Mouse (Mus musculus) left cerebral cortex, postnatal 36 days (tissue): ENCODE measurements around the gene Nxn. TPM values are rescaled to one million over a fixed set of nuclear protein-coding genes. Genes with fewer than 3 reads are reported as not detected.

Source experiments
- DNase-seq, 2 experiments: peaks; one replicate each; pipeline ENCODE4 v3.0.0; 2021 to 2022; ENCODE audit warnings: low spot score in 2 of 2, mixed read lengths in 1 of 2
- intact Hi-C: fragments of 180-260 bp; cut with DNase I; formaldehyde crosslinking; loops from one replicate; pipeline ENCODE4 v1.15.1; 2025
- total RNA-seq, 2 experiments: library from RNA; stranded (reverse); gene quantifications; 2 replicates each; pipeline ENCODE4 v1.2.3; 2021

The Nxn gene
- total RNA-seq, 2 experiments from 2014 or later: 11.0 to 11.6 TPM

DNA sequence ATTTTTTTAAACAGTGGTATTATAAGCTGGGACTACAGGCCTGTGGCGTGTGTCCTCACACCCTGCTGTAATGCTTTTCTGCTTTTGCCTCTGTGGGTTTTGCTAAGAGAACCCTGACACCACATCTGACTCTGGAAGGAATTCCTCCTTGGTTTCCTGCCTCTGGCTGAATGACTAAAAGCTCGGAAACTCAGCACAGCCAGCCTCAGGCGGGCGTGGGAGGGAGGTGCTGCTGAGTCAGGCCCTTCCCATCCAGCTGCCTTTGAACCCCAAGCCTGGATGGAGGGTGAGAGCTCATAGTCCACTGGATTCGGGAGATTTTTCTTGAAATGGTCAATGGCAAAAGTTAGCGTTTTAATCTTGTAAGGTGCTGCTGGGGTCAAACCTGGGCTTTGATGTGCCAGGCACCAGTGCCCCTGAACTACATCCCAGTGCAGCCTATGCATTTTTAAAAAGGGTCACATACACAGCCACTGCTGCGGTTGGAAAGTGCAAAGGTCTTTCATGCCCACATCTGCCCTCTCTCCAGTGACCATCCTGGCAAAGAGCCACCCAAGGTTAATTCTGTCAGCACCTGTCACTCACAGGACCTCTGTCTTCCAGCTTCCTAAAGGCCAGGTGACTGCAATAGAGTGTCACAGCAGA, 113.4 kb downstream of the Nxn start:
- no peak for DNase-seq
- intact Hi-C loops: no loop called here

DNA sequence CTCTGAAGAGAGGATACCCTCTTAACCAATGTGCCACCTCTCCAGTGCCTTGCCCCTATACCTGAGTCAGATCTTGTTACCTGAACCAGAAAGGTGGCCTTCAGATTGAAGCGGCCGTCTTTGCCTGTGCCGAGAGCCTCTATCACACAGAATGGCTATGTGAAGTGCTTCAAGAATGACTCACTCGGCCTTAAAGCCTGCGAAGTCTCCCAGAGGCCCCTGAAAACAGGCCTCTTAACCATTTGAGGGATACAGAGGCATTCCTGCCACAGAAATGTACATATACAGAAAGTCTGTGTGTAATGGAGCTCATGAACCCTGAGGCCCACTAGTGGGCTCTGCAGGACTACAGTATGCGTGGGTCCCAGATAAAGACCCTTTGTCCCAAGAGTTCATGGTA, 115.1 kb downstream of the Nxn start:
- intact Hi-C loops: no loop called here
- DNase-seq: no peak

DNA sequence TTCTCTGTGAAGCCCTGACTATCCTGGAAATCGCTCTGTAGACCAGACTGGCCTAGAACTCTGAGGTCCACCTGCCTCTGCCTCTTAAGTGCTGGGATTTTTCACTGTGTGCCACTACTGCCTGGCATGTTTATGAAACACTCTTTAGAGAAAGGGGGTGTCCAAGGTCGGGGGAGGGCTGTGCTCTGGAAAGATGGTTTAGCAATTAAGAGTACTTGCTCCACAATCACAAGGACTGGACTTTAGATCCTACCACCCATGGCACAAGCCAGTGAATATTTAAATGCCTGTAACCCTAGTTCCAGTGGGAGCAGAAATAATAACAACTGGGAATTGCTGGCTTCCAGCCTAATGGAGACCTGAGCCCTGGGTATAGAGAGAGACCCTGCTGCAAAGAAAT, 119.0 kb downstream of the Nxn start:
- intact Hi-C loops: no loop called here

DNA sequence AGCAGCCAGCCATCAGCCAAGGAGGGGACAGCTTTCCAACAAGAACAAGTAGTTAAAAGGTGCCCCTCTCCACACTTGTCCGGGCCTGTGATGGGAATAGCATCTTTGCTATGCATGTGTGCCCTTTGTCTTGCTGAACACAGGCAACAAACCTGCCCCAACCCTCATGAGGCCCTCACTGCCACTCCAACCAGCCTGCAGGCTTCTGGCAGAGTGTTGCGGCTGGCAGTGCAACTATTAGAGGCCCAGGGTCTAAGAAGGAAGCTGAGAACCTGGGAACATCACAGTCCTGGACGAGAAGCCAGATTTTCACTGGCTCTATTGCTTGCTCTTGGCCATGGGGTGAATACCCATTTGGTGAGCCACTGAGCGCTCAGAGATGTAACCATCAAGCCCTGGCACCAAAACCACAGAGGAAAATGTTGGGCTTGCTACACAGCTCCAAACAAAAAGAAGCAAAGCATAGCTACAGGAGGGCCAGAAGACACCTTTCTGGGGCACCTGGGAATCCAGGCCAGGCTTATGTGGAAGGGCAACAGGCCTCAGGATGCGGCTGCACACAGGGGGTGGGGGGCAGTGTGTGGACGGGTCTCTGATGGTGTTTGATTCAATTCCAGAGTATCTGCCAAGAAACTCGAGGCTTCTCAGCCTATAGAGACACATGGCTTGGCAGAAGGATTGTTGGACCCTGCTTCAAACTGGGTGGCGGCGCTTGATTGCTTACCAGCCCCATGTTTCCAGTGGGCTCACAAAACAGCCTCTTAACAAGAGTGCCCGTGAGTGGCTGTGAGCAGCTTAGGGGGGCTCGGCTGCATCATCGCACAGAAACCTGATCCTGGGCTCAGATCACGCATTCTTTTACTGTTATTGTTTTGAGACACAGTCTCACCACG, 119.7 kb downstream of the Nxn start:
- intact Hi-C loops: no loop called here
- DNase-seq: no peak

More for the DNA sequence above, 119.0 kb downstream of the Nxn start:
- no peak for DNase-seq

DNA sequence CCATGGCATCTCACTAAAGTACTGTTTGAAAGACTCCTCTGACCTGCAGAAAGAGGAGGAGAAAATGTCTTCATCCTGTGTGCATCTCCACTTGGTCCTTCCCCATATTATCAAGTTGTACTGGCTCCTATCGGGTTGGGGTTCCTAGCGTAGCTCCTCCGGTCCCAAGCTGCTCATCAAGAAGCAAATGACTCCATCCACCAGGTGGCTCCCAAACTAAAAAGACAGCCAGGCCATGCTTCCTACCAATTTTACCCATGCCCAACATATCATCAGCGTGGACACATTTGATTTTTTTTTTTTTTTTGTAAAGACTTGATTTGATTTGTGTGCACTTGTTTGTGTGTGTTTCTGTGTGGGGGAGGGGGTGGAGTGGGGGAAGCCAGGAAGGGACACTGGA, 126.5 kb downstream of the Nxn start:
- intact Hi-C loops: loop anchor here (5.0 kb wide), 2 partner anchors 45 to 125 kb away; partner anchors contain the start of gene Nxn
- DNase-seq: no peak

DNA sequence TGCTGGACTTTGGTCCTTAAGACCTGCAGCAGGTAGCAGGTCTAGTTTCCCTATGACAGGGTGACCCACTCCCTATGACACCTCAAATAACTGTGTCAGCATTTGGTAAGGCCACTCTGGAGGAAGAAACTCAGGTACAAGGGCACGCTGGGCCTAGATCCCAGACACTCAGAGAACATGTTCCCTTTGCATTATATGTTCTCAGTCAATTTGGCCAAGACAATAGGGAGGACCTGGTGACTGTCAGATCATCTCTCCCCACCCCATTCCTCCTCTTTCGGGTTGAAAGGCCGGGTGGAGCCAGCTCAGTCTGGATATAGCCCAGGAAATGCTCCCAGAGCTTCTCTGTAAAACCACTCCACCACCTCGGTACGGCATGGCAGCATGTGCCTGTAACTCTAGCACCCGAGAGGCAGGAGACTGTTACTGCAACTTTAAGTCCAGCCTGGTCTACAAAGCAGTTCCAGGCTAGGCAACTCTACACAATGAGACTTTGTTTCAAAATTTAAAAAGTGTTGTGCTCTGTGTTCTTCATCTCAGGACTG, 130.3 kb downstream of the Nxn start:
- intact Hi-C loops: no loop called here

DNA sequence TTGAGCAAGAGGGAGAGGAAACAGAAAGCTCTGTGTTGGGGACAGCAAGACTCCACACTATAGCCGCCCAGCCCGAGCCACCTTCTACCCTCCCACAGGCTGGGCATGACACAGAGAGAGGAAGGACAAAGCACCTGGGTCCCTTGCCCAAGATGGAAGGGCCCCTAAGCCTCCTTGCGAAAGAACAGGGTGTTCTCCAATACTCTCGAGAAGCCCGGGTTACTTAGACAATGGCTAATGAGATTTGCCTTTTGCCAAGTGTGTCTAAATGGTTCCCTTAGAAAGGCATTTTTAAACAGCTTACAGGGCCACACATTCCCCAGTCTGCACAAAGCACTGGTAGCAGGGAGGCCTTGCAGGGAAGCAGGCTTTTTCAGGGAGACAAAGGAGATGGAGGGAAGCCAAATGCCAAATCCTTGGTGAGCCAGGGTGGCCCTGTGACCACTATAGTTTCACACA, 130.9 kb downstream of the Nxn start:
- no peak for DNase-seq
- intact Hi-C loops: no loop called here

More for the DNA sequence above, 130.3 kb downstream of the Nxn start:
- DNase-seq: no peak

DNA sequence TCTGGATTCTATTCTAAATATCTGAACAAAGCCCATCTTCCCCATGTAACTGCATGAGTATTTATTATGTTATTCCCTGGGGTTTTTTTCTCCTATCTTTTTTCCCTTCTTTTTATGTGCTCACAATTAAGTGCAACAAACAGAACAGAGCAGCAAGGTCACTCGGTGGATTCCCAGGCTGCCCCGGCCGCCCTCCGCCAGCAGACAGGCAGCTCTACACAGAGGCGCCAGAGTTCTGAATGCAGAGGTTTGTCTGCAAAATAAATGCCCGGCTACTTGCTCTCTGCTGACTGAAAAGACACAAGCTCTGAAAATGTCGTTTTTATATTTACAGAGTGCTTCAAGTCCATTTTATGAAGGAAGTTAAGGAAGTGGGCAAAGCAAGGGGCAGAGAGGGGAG, 131.4 kb downstream of the Nxn start:
- intact Hi-C loops: no loop called here
- DNase-seq: no peak

DNA sequence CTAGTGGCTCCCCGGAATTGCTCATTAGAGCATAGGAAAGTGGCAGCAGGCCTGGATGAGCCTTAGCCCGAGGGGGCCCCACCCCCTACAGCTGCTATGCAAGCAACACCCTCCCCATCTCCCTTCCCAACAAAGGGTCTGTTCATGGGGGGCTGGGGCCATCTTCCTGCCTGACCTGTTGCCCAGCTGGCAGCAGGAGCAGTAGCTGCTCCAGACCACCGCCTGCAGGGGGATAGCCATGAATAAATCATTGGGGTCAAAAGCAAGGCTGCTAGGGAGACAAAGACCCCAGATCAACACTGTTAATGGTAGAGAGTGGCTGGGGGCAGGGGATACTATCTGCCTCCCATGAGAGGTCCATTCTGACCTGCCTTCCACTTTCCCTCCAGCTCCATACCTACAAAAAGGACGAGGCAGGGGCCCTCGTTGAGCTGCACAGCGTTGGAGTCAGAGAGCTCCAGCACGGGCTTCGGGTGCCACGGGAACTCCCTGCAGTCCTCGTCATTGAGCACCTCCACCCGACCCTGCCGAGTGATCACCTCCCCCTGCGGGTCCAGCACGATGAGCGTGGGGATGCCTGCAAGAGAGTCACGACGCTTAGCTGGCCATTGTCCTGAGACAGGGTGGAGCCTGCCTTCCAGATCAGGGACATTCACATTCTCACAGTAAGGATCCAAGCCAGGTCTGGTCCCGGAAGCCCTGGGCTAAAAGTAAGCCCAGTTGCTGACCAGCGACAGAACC, 136.2 kb downstream of the Nxn start:
- intact Hi-C loops: no loop called here
- no peak for DNase-seq

DNA sequence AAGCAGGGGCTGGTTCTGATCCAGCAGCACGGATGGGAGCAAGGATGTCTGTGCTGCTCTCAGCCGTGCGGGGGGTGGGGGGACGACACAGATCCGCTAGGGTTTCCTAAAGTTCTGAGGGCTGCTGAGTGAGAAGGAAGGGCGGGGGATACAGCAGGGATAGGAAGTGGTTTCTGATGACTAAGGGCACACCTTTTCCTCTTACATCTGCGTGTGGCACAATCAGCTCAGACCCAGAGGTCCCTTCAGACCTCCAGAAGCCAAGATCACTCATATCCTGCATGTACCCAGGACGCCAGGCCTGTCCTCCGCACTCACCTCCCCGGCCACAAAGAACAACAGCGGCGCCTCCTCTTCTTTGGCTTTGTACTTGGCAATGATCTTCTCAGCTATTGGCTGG, 137.7 kb downstream of the Nxn start:
- DNase-seq: no peak
- intact Hi-C loops: no loop called here

DNA sequence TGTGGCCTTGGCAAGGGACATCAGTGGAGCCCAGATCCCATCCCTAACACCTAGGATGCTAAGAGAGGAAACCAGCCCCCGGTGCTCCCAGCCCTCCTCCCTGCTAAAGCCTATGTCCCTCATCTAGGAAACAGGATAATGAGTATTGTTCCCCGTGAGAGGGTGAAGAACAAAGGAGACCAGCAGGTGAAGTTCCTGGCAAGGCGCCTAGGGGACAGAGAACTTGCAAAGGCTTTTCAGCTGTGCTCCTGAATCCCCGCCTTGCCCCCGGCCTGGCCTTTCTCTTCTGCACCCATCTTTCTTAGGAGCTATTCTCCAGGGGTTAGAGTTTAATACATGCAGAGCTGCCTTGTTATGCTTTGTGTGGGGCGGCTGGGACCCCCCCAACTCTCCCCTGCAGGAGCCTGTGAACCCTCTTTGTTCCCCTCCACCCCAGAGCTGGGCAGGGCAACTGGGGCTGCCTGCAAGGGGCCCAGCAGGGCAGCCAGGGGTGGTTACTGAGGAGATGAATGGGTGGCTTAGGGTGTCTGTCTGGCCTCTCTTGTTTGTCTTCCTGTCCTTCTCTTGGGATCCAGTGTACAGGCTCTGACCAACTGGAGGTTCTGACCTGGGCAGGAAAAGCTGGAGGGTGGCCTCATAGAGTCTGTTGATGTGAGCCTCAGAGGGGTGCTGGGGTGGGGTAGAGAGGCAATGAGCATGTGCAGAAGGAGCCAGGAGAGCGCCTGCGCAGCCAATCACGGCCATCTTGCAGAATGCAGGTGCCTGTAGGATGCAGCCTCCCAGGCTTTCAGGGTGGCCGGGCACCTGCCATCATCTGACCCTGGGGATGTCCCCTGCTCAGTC, 138.5 kb downstream of the Nxn start:
- no peak for DNase-seq
- intact Hi-C loops: no loop called here

DNA sequence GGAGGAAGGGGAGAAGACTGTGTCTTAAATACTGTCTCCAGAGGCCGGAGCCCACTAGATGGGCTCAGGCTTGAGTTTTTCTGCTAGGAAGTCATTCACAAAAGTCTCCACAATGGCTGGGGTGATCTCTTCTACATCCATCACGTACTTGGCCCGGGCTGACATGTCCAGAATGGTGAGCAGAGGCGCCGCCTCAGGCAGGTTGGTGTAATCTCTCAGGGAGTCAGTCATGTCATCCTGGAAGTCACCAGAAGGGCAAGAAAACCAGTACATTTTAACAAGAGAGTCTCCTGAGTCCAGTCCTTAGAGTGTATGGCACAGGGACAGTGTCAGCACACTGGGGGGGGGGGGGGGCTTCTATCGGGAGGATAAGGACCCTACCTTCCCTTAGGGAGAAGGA, 140.4 kb downstream of the Nxn start:
- intact Hi-C loops: no loop called here
- DNase-seq: no peak

DNA sequence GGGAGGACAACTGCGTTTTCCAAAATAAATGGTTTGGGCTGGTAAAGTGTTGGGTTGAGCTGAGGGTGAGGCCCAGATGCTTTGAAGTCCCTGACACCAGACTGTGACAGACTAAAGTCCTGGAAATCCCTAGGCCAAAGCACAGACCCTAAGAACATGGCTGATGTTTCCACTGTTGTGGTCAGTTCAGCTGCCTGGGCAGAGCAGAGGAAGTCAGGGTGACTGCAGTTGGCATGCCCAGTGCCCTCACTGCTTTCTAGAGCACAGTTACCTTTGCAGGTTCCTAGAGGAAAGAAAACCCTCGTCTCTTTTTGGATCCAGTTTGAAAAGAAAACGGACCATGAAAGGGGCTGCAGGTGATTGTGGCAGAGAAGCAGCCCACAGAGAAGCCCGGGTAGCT, 141.6 kb downstream of the Nxn start:
- no peak for DNase-seq
- intact Hi-C loops: no loop called here

DNA sequence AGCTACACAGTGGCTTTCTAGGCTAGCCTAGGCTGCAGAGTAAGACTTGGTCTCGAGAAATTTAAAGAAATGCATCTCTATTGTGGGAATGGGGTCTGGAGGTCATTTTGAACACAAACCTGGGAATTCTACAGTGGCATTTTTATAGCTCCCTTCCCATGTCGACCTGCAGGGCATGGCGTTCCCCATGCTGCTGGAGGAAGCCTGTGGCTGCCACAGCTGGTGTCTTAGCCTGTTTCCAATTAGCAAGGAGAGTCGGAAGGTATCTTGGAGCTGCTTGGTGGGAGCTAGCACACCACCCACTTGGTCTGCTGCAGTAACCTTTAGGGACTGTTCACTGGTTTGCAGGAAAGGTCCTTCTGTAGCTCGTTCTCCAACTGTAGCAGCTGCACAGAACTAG, 142.8 kb downstream of the Nxn start:
- intact Hi-C loops: no loop called here
- no peak for DNase-seq

DNA sequence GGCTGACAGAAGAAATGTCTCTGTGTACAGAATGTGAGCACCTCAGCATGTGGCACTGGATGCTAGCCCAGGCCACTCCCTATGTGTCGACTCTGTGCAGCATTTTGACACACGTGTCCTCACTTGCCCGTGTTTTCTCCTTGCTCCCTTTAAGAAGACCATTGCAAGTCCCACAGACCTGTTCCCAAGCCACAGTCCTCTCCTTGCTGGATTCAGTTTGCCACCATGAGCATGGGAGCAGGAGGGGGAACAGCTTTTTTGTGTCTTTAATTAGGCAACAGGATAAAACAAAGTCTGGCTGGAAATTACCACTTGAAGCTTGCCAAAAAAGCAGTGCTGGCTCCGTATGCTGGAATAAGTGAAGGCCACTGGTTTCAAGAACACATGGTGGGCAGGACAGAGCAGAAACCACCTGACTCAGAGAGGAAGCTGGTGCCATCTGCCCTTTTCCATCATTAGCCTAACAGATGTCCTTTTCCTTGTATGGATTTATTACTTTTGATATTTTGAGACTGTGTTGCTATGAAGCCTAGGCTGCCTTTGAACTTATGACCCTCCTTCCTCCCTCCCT, 143.4 kb downstream of the Nxn start:
- intact Hi-C loops: no loop called here
- no peak for DNase-seq

DNA sequence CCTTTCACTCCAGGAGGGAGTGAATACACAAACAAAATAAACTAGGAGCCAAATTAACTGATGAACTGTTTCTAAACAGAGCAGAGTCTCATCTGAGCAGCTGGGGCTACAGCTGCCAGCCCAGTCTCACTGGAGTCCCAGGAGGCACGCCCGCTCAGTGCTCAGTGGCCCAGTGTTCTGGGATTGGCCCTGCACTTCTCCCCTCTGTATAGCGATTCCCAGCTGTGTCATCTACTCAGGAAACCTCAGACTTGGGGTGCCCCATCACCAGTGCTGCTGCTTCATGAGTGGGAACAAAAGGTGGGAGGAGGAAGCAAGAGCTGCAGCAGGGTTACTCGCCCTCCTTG, 145.0 kb downstream of the Nxn start:
- no peak for DNase-seq
- intact Hi-C loops: loop anchor here (1.0 kb wide), 1 partner anchor 145 kb away; the partner anchor contains the start of gene Nxn

DNA sequence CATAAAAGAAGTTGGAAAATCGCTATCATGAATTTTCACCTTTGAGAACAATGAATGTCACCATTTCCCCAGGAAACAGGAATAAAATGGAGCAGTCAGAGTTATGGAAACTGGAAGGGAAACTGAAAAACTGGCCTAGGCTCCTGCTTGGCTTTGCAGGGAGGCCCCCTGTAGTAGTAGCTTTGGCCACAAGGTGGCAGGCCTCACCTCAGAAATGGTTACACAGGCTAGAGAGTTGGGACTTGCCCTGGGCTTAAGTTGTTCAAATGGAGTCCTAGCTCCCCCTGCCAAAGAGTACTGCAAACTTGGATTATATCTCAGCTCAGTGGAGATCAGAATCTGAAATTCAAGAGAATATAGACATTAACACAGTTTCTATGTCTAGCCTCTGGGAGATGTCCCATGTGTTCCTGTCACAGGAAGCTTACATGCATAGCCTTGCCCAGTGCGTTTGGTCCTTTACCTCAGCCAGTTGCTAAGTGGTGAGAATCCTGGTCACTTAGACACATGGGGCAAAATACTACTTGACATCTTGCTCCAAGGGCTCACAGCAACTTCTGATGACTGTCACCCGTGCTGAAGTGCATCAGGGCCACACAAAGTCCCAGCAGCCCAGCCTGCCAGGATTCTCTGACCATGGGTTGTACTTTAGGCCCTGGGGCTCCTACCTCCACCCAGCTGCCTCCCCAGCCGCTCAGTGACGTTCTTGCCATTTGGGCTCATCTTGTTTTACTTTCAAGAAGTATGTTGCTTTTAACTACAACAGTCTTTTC, 145.6 kb downstream of the Nxn start:
- peak; percentile 71 to 82 for DNase-seq
- intact Hi-C loops: loop anchor here (1.0 kb wide), 1 partner anchor 146 kb away; the partner anchor contains the start of gene Nxn

DNA sequence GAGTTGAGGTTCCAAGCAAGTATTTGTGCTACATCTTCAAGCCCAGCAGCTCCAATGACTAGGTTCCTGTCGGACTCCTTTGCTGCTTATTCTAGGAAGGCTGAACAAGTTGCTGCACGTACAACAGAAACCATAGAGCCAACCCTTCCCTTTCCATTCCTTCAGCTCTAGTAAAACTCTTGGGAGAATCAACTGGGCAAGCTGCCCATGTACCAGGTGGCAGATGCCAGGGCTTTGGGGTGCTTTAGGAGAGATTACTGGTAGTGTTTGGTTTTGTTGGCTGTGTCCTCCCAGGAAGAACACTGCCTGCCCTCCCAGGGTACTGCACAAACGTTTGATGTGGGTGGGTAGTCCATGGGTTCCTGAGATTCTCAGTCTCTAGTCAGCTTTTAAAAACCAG, 146.9 kb downstream of the Nxn start:
- no peak for DNase-seq
- intact Hi-C loops: no loop called here
